Mouse (Mus musculus) CH12.LX (cell line): ENCODE measurements at regions not wholly inside any gene's neighbourhood (a gene's known extent, or its start where the extent isn't known, plus 50 kb on each side); places are given as distances from the start of the nearest gene placed in this dataset.

Experiments used
- DNase-seq: peaks from one replicate; pipeline ENCODE4 v3.0.0-alpha.2; 2013; ENCODE audit errors: extremely low read depth
- H3K27ac ChIP-seq: 2 replicates; pipeline ENCODE4 v1.5.1; 2012; ENCODE audit warnings: low read depth, mild to moderate bottlenecking, control low read depth, moderate library complexity; ENCODE audit not compliant: insufficient read depth
- H3K27me3 ChIP-seq: replicated peaks from 2 replicates; pipeline ENCODE3; 2012; ENCODE audit warnings: inconsistent platforms
- H3K36me3 ChIP-seq, 2 experiments: replicated peaks in 1 of 2; 2 replicates each; pipeline versions ENCODE3 to v1.6.1; 2012; ENCODE audit warnings: inconsistent platforms in 1 of 2, low read length in 1 of 2, mild to moderate bottlenecking in 1 of 2, mixed read lengths in 1 of 2, moderate library complexity in 1 of 2; ENCODE audit not compliant: control insufficient read depth in 1 of 2, insufficient read depth in 1 of 2
- H3K4me1 ChIP-seq, 2 experiments: 2 replicates each; pipeline ENCODE4 v1.6.1; 2012; ENCODE audit warnings: inconsistent platforms in 1 of 2, moderate library complexity in 1 of 2; ENCODE audit not compliant: insufficient read depth in 2 of 2, control insufficient read depth in 1 of 2
- H3K4me2 ChIP-seq: 2 replicates; pipeline ENCODE4 v1.6.1; 2012; ENCODE audit warnings: low read depth, mild to moderate bottlenecking, control low read depth; ENCODE audit not compliant: poor library complexity, insufficient read depth, severe bottlenecking
- H3K4me3 ChIP-seq, 3 experiments: fragments of 150-350 bp in 1 of 3; sonication (generic) in 1 of 3; replicated peaks in 1 of 3; 2 replicates each; pipeline versions ENCODE3 to v1.5.1; 2011 to 2012; ENCODE audit warnings: low read depth in 2 of 3, low read length in 2 of 3, mild to moderate bottlenecking in 2 of 3, moderate library complexity in 2 of 3, control low read depth in 1 of 3, improper control_type of control experiment in 1 of 3, inconsistent platforms in 1 of 3, mixed read lengths in 1 of 3; ENCODE audit not compliant: poor library complexity in 1 of 3
- H3K79me2 ChIP-seq: replicated peaks from 2 replicates; pipeline ENCODE4 v1.6.1; 2012; ENCODE audit warnings: mild to moderate bottlenecking, moderate library complexity; ENCODE audit not compliant: control insufficient read depth, poor library complexity, insufficient read depth, severe bottlenecking; ENCODE audit errors: extremely low read depth
- H3K9ac ChIP-seq: 2 replicates; pipeline ENCODE4 v1.6.1; 2012; ENCODE audit warnings: low read depth, mild to moderate bottlenecking, control low read depth, moderate library complexity; ENCODE audit not compliant: insufficient read depth
- H3K9me3 ChIP-seq: replicated peaks from 2 replicates; pipeline ENCODE3; 2012; ENCODE audit warnings: low read length, inconsistent platforms, mixed read lengths
- CTCF ChIP-seq, 2 experiments: IDR thresholded peaks in 1 of 2; conservative IDR thresholded peaks in 1 of 2; 2 replicates each; pipeline ENCODE4 v1.5.1; 2011 to 2012; ENCODE audit warnings: low read depth in 2 of 2, low read length in 2 of 2, improper control_type of control experiment in 1 of 2, inconsistent platforms in 1 of 2, mild to moderate bottlenecking in 1 of 2, moderate library complexity in 1 of 2
- E2F4 ChIP-seq: IDR thresholded peaks from 2 replicates; pipeline ENCODE4 v1.6.1; 2011; ENCODE audit warnings: low read depth, low read length, improper control_type of control experiment; ENCODE audit not compliant: insufficient replicate concordance
- EP300 ChIP-seq: IDR thresholded peaks from 2 replicates; pipeline ENCODE4 v1.6.1; 2011; ENCODE audit warnings: low read length, improper control_type of control experiment
- HCFC1 ChIP-seq: IDR thresholded peaks from 2 replicates; pipeline ENCODE4 v1.6.1; 2012; ENCODE audit warnings: low read depth, mild to moderate bottlenecking, inconsistent platforms, low read length, improper control_type of control experiment
- JUND ChIP-seq: conservative IDR thresholded peaks from 2 replicates; pipeline ENCODE4 v1.6.1; 2011; ENCODE audit warnings: low read depth, low read length, improper control_type of control experiment
- MAFK ChIP-seq: IDR thresholded peaks from 2 replicates; pipeline ENCODE4 v1.6.1; 2011; ENCODE audit warnings: low read length, improper control_type of control experiment; ENCODE audit not compliant: insufficient replicate concordance
- MAZ ChIP-seq: IDR thresholded peaks from 2 replicates; pipeline ENCODE4 v1.6.1; 2012; ENCODE audit warnings: low read depth, mild to moderate bottlenecking, inconsistent platforms, low read length, improper control_type of control experiment, moderate library complexity
- MEF2A ChIP-seq: IDR thresholded peaks from 2 replicates; pipeline ENCODE4 v1.6.1; 2014; ENCODE audit warnings: low read depth, mild to moderate bottlenecking, inconsistent platforms, low read length, improper control_type of control experiment, borderline replicate concordance
- MXI1 ChIP-seq: IDR thresholded peaks from 2 replicates; pipeline ENCODE4 v1.6.1; 2011; ENCODE audit warnings: mild to moderate bottlenecking, low read depth, low read length, improper control_type of control experiment
- MYC ChIP-seq: IDR thresholded peaks from 2 replicates; pipeline ENCODE4 v1.6.1; 2011; ENCODE audit warnings: low read depth, mild to moderate bottlenecking, improper control_type of control experiment, low read length
- PAX5 ChIP-seq: IDR thresholded peaks from 2 replicates; pipeline ENCODE4 v1.6.1; 2012; ENCODE audit warnings: low read length, inconsistent platforms, mixed read lengths
- POLR2A ChIP-seq: IDR thresholded peaks from 2 replicates; pipeline ENCODE4 v1.6.1; 2011; ENCODE audit warnings: low read depth, mild to moderate bottlenecking, improper control_type of control experiment, low read length
- POLR2AphosphoS2 ChIP-seq: IDR thresholded peaks from 2 replicates; pipeline ENCODE4 v1.6.1; 2011; ENCODE audit warnings: low read depth, low read length, improper control_type of control experiment
- RAD21 ChIP-seq: IDR thresholded peaks from 2 replicates; pipeline ENCODE4 v1.6.1; 2011; ENCODE audit warnings: low read depth, mild to moderate bottlenecking, low read length, improper control_type of control experiment, moderate library complexity
- SIN3A ChIP-seq: IDR thresholded peaks from 2 replicates; pipeline ENCODE4 v1.6.1; 2012; ENCODE audit warnings: low read length, improper control_type of control experiment, inconsistent platforms
- SMC3 ChIP-seq: IDR thresholded peaks from 2 replicates; pipeline ENCODE4 v1.6.1; 2011; ENCODE audit warnings: low read depth, low read length, improper control_type of control experiment
- TBP ChIP-seq: conservative IDR thresholded peaks from 2 replicates; pipeline ENCODE4 v1.6.1; 2011; ENCODE audit warnings: low read depth, low read length, improper control_type of control experiment
- TCF12 ChIP-seq: IDR thresholded peaks from 2 replicates; pipeline ENCODE4 v1.6.1; 2014; ENCODE audit warnings: low read depth, mild to moderate bottlenecking, inconsistent platforms, low read length, improper control_type of control experiment
- UBTF ChIP-seq: IDR thresholded peaks from 2 replicates; pipeline ENCODE4 v1.6.1; 2012; ENCODE audit warnings: low read depth, mild to moderate bottlenecking, inconsistent platforms, low read length, improper control_type of control experiment, moderate library complexity
- USF1 ChIP-seq: IDR thresholded peaks from 2 replicates; pipeline ENCODE4 v1.6.1; 2014; ENCODE audit warnings: low read depth, mild to moderate bottlenecking, inconsistent platforms, low read length, improper control_type of control experiment
- ZC3H11A ChIP-seq: IDR thresholded peaks from 2 replicates; pipeline ENCODE4 v1.6.1; 2012; ENCODE audit warnings: low read depth, mild to moderate bottlenecking, inconsistent platforms, low read length, improper control_type of control experiment
- ZNF384 ChIP-seq: IDR thresholded peaks from 2 replicates; pipeline ENCODE4 v1.6.1; 2012; ENCODE audit warnings: low read depth, low read length, improper control_type of control experiment, inconsistent platforms
- dilution Hi-C: fragments of 300-500 bp; cut with MboI; formaldehyde crosslinking; loops from 2 replicates; pipeline ENCODE4 v1.14.3; 2020; ENCODE audit warnings: low sequenced_read_pairs; ENCODE audit not compliant: extremely low pct_unique_long_range_greater_than_20kb, extremely low pct_ligation_motif_present
- in situ Hi-C: fragments of 300-500 bp; cut with MboI; formaldehyde crosslinking; loops from 3 replicates; pipeline ENCODE4 v1.14.3; 2019; ENCODE audit warnings: low sequenced_read_pairs, low pct_ligation_motif_present, low pct_unique_long_range_greater_than_20kb, mixed read lengths

GRCm38 (mm10) chr9:30067980-30068379 is 105.0 kb upstream of the Ntm start:
- TF ChIP-seq USF1 (no peak), UBTF (no peak), MXI1 (no peak), MAZ (no peak), MAFK (no peak), TBP (no peak), CTCF (conservative IDR thresholded peaks at IDR 0.05 in 1 of 2, IDR thresholded peaks at IDR 0.05 in 1 of 2; ENCODE audit: low read depth in 2 of 2, low read length in 2 of 2) (no peak), E2F4 (no peak), SMC3 (no peak), RAD21 (no peak)
- no peaks in the 10 kb centered on the region for H3K79me2 ChIP-seq
- H3K36me3 ChIP-seq = no peaks in the 10 kb centered on the region
- H3K4me1 ChIP-seq = no peaks in the 10 kb centered on the region
- dilution Hi-C loops = no loop called here
- H3K4me3 ChIP-seq = no peak overlapping the region
- no peak for DNase-seq
- no peak overlapping the region for H3K4me2 ChIP-seq
- H3K9ac ChIP-seq = no peak overlapping the region
- no peaks in the 10 kb centered on the region for H3K27me3 ChIP-seq
- no peak overlapping the region for H3K27ac ChIP-seq
- H3K9me3 ChIP-seq = peaks cover 70% of the 10 kb centered on the region
- in situ Hi-C loops = no loop called here

GRCm38 (mm10) chr9:30075233-30075632 is 112.3 kb upstream of the Ntm start:
- Histone ChIP-seq H3K4me2 (no peak overlapping the region), H3K4me3 (no peak overlapping the region), H3K27me3 (no peaks in the 10 kb centered on the region), H3K4me1 (no peaks in the 10 kb centered on the region), H3K79me2 (no peaks in the 10 kb centered on the region), H3K27ac (no peak overlapping the region)
- in situ Hi-C loops = no loop called here
- TF ChIP-seq CTCF (conservative IDR thresholded peaks at IDR 0.05 in 1 of 2, IDR thresholded peaks at IDR 0.05 in 1 of 2; ENCODE audit: low read depth in 2 of 2, low read length in 2 of 2) (no peak), PAX5 (no peak), POLR2AphosphoS2 (no peak), MEF2A (no peak)
- TF ChIP-seq, all 38 proteins: peak for 0
- dilution Hi-C loops = no loop called here
- Histone ChIP-seq H3K9me3 (peaks cover 81% of the 10 kb centered on the region), H3K36me3 (no peaks in the 10 kb centered on the region), H3K9ac (no peak overlapping the region)
- DNase-seq = no peak

GRCm38 (mm10) chr9:30076006-30076405 is 113.1 kb upstream of the Ntm start:
- Histone ChIP-seq H3K36me3 (no peaks in the 10 kb centered on the region), H3K4me1 (no peaks in the 10 kb centered on the region), H3K27me3 (no peaks in the 10 kb centered on the region), H3K9ac (no peak overlapping the region), H3K4me2 (no peak overlapping the region), H3K4me3 (no peak overlapping the region), H3K79me2 (no peaks in the 10 kb centered on the region), H3K27ac (no peak overlapping the region), H3K9me3 (peaks cover 77% of the 10 kb centered on the region)
- in situ Hi-C loops = no loop called here
- dilution Hi-C loops = no loop called here
- no peak for DNase-seq
- TF ChIP-seq ZNF384 (no peak), MYC (no peak), MAFK (no peak), EP300 (no peak), E2F4 (no peak), ZC3H11A (no peak), RAD21 (no peak), SIN3A (no peak), POLR2AphosphoS2 (no peak), HCFC1 (no peak), POLR2A (no peak), TBP (no peak), TCF12 (no peak), JUND (no peak)
